Mouse (Mus musculus) brain, embryonic 14.5 days (tissue): ENCODE measurements at regions not wholly inside any gene's neighbourhood (a gene's known extent, or its start where the extent isn't known, plus 50 kb on each side); places are given as distances from the start of the nearest gene placed in this dataset.

Experiments
- CTCF ChIP-seq: fragments of 200-500 bp; IDR thresholded peaks from 2 replicates; pipeline ENCODE4 v1.5.1; 2012; ENCODE audit warnings: inconsistent platforms, mild to moderate bottlenecking, moderate library complexity, borderline replicate concordance; ENCODE audit not compliant: insufficient read depth, insufficient read length; ENCODE audit errors: extremely low read depth
- POLR2A ChIP-seq: fragments of 200-500 bp; IDR thresholded peaks from 2 replicates; pipeline ENCODE4 v1.6.1; 2012; ENCODE audit warnings: mild to moderate bottlenecking, inconsistent platforms, borderline replicate concordance; ENCODE audit not compliant: poor library complexity, insufficient read depth, insufficient read length, severe bottlenecking; ENCODE audit errors: extremely low read depth

GRCm38 (mm10) chr9:26502027-26502426 lies 231.5 kb upstream of the B3gat1 start:
- TF ChIP-seq CTCF: no peak
- TF ChIP-seq POLR2A: no peak
